Mouse (Mus musculus) thymus, adult 2 months (tissue): Measurements from ENCODE around the gene Rflnb.

Experiments
- CTCF ChIP-seq: fragments of 200-500 bp; IDR thresholded peaks from 2 replicates; pipeline ENCODE4 v1.5.1; 2012; ENCODE audit warnings: mild to moderate bottlenecking, control low read depth, low read length, moderate library complexity, borderline replicate concordance; ENCODE audit not compliant: control insufficient read depth, poor library complexity, insufficient read depth; ENCODE audit errors: extremely low read depth
- POLR2A ChIP-seq: fragments of 200-500 bp; IDR thresholded peaks from 2 replicates; pipeline ENCODE4 v1.6.1; 2012; ENCODE audit warnings: mild to moderate bottlenecking, low read length, control low read depth, moderate library complexity; ENCODE audit not compliant: control insufficient read depth, poor library complexity, insufficient read depth; ENCODE audit errors: extremely low read depth

- TF ChIP-seq CTCF (no peak), POLR2A (no peak)
Observed at GRCm38 (mm10) chr11:75972188-75972587, 55.4 kb downstream of the Rflnb start.
